Mouse (Mus musculus) right cerebral cortex, postnatal 10 days (tissue): ENCODE data around the gene Spint1.

Source experiments
- DNase-seq, 2 experiments: peaks; one replicate each; pipeline ENCODE4 v3.0.0; 2021; ENCODE audit warnings: low spot score in 2 of 2

Spint1 gene

GRCm38 (mm10) chr2:119242548-119242947, 5.4 kb downstream of the Spint1 start:
- no peak for DNase-seq

- no peak for DNase-seq
Observed at GRCm38 (mm10) chr2:119245246-119245645, 8.1 kb downstream of the Spint1 start.

GRCm38 (mm10) chr2:119247904-119248303, 10.7 kb downstream of the Spint1 start:
- DNase-seq = no peak

GRCm38 (mm10) chr2:119249592-119250061, 12.5 kb downstream of the Spint1 start:
- no peak for DNase-seq

- DNase-seq = no peak
Observed at GRCm38 (mm10) chr2:119250377-119250776, 13.2 kb downstream of the Spint1 start.

GRCm38 (mm10) chr2:119250826-119251478, 13.8 kb downstream of the Spint1 start:
- peak; percentile 56 to 84 for DNase-seq

- no peak for DNase-seq
Observed at GRCm38 (mm10) chr2:119254976-119255375, 17.8 kb downstream of the Spint1 start.

GRCm38 (mm10) chr2:119260518-119260917, 23.4 kb downstream of the Spint1 start:
- DNase-seq = no peak

- DNase-seq = no peak
Observed at GRCm38 (mm10) chr2:119261326-119261725, 24.2 kb downstream of the Spint1 start.

GRCm38 (mm10) chr2:119262978-119263377, 25.8 kb downstream of the Spint1 start:
- DNase-seq = no peak

GRCm38 (mm10) chr2:119263813-119264212, 26.7 kb downstream of the Spint1 start:
- DNase-seq = no peak

- DNase-seq = peak in 1 of 2 experiments; percentile 34
Observed at GRCm38 (mm10) chr2:119270286-119270642, 33.1 kb downstream of the Spint1 start.

- peak; percentile 80 to 86 for DNase-seq
Observed at GRCm38 (mm10) chr2:119270643-119271331, 33.6 kb downstream of the Spint1 start, which contains the start of gene Rhov. Gene Rhov, minus strand, starts transcription at chr2:119271272.

- DNase-seq = no peak
Observed at GRCm38 (mm10) chr2:119274126-119274525, 37.0 kb downstream of the Spint1 start.

GRCm38 (mm10) chr2:119276926-119277325, 39.8 kb downstream of the Spint1 start:
- DNase-seq = no peak

- no peak for DNase-seq
Observed at GRCm38 (mm10) chr2:119277810-119278209, 40.6 kb downstream of the Spint1 start.

- no peak for DNase-seq
Observed at GRCm38 (mm10) chr2:119281899-119282565, 44.9 kb downstream of the Spint1 start.

- DNase-seq = no peak
Observed at GRCm38 (mm10) chr2:119287372-119287771, 50.2 kb downstream of the Spint1 start.

- DNase-seq = peak; percentile 98 to 99
Observed at GRCm38 (mm10) chr2:119288270-119288882, 51.2 kb downstream of the Spint1 start, which contains the start of gene Vps18. Gene Vps18, plus strand, starts transcription at chr2:119288740.

GRCm38 (mm10) chr2:119289014-119289416, 51.9 kb downstream of the Spint1 start:
- peak in 1 of 2 experiments; percentile 41 for DNase-seq

- no peak for DNase-seq
Observed at GRCm38 (mm10) chr2:119292281-119292680, 55.1 kb downstream of the Spint1 start.

GRCm38 (mm10) chr2:119292852-119293251, 55.7 kb downstream of the Spint1 start:
- no peak for DNase-seq
